Mouse (Mus musculus) heart, embryonic 11.5 days (tissue): ENCODE measurements at regions not wholly inside any gene's neighbourhood (a gene's known extent, or its start where the extent isn't known, plus 50 kb on each side); places are given as distances from the start of the nearest gene placed in this dataset.

Source experiments
- ATAC-seq: fragments of 200-750 bp; cut with Nextera tagmentation; replicated peaks from 2 replicates; pipeline ENCODE4 v1.8.0; 2017; ENCODE audit warnings: moderate library complexity; ENCODE audit not compliant: insufficient number of reproducible peaks, low FRiP score, low TSS enrichment
- H3K27ac ChIP-seq: fragments of 300-500 bp; sonication (generic); 2 replicates; pipeline ENCODE4 v1.5.1; 2014; ENCODE audit warnings: mild to moderate bottlenecking, low read depth, low read length
- H3K27me3 ChIP-seq: fragments of 300-500 bp; sonication (generic); 2 replicates; pipeline ENCODE4 v1.6.1; 2014; ENCODE audit warnings: mild to moderate bottlenecking, low read length, mixed read lengths; ENCODE audit not compliant: control insufficient read depth, insufficient read depth
- H3K36me3 ChIP-seq: fragments of 300-500 bp; sonication (generic); 2 replicates; pipeline ENCODE4 v1.6.1; 2014; ENCODE audit warnings: mild to moderate bottlenecking, low read length, moderate library complexity, mixed read lengths; ENCODE audit not compliant: control insufficient read depth, insufficient read depth
- H3K4me1 ChIP-seq: fragments of 300-500 bp; sonication (generic); 2 replicates; pipeline ENCODE4 v1.6.1; 2014; ENCODE audit warnings: low read length; ENCODE audit not compliant: control insufficient read depth, insufficient read depth
- H3K4me2 ChIP-seq: fragments of 300-500 bp; sonication (generic); 2 replicates; pipeline ENCODE4 v1.6.1; 2014; ENCODE audit warnings: mild to moderate bottlenecking, moderate library complexity
- H3K4me3 ChIP-seq: fragments of 300-500 bp; sonication (generic); 2 replicates; pipeline ENCODE4 v1.5.1; 2014; ENCODE audit warnings: low read depth, low read length
- H3K9ac ChIP-seq: fragments of 300-500 bp; sonication (generic); 2 replicates; pipeline ENCODE4 v1.6.1; 2014; ENCODE audit warnings: mild to moderate bottlenecking, low read depth, low read length, moderate library complexity
- H3K9me3 ChIP-seq: fragments of 300-500 bp; sonication (generic); replicated peaks from 2 replicates; pipeline ENCODE4 v1.6.1; 2016; ENCODE audit warnings: low read length; ENCODE audit not compliant: control insufficient read depth
- WGBS: fragments of 180-500 bp; shearing (Covaris S2); extraction: QIAGEN DNeasy Blood & Tissue Kit; methylation state at CpG from one replicate; pipeline ENCODE4 v1.1.7; 2014; ENCODE audit not compliant: insufficient replicate concordance; 5-methylcytosine and 5-hydroxymethylcytosine counted together

GRCm38 (mm10) chr14:25153573-25153972 lies 305.4 kb upstream of the Zmiz1 start:
- peaks cover 40% of the 10 kb centered on the region for H3K4me1 ChIP-seq
- 83% methylated on average over 4 of the region's 4 CpGs for WGBS
- H3K4me3 ChIP-seq: no peak overlapping the region
- no peaks in the 10 kb centered on the region for H3K27me3 ChIP-seq
- H3K36me3 ChIP-seq: no peaks in the 10 kb centered on the region
- H3K9me3 ChIP-seq: no peaks in the 10 kb centered on the region
- no peak overlapping the region for H3K27ac ChIP-seq
- no peak for ATAC-seq
- no peak overlapping the region for H3K9ac ChIP-seq
- no peak overlapping the region for H3K4me2 ChIP-seq

- Histone ChIP-seq H3K27me3 (no peaks in the 10 kb centered on the region), H3K27ac (peak overlapping the region; percentile 70; the same call in 1 of the 2 replicates), H3K4me3 (no peak overlapping the region), H3K4me1 (peaks cover 40% of the 10 kb centered on the region), H3K9ac (no peak overlapping the region), H3K4me2 (no peak overlapping the region), H3K9me3 (no peaks in the 10 kb centered on the region), H3K36me3 (no peaks in the 10 kb centered on the region)
- no peak for ATAC-seq
- WGBS: 27% methylated on average over 8 of the region's 8 CpGs
Measured at GRCm38 (mm10) chr14:25154180-25154579, 304.8 kb upstream of the Zmiz1 start.

- 54% methylated on average over 7 of the region's 7 CpGs for WGBS
- Histone ChIP-seq H3K27ac (peak overlapping the region; percentile 70), H3K4me2 (no peak overlapping the region), H3K27me3 (no peaks in the 10 kb centered on the region), H3K9ac (0 out of 2 replicates have a peak overlapping the region, but pooled peaks have one; percentile 39), H3K9me3 (no peaks in the 10 kb centered on the region), H3K4me1 (peaks cover 40% of the 10 kb centered on the region), H3K36me3 (no peaks in the 10 kb centered on the region), H3K4me3 (no peak overlapping the region)
- ATAC-seq: no peak
Measured at GRCm38 (mm10) chr14:25155008-25155783, 303.8 kb upstream of the Zmiz1 start.

- Histone ChIP-seq H3K4me1 (peaks cover 35% of the 10 kb centered on the region), H3K4me2 (peak overlapping the region; percentile 12; the same call in 1 of the 2 replicates), H3K27me3 (no peaks in the 10 kb centered on the region), H3K9ac (no peak overlapping the region), H3K27ac (peak overlapping the region; percentile 70), H3K36me3 (no peaks in the 10 kb centered on the region), H3K9me3 (no peaks in the 10 kb centered on the region), H3K4me3 (no peak overlapping the region)
- no peak; the same call in 1 of the 2 replicates for ATAC-seq
- WGBS: 33% methylated on average over 9 of the region's 9 CpGs
Measured at GRCm38 (mm10) chr14:25156171-25156570, 302.8 kb upstream of the Zmiz1 start.

- Histone ChIP-seq H3K9me3 (no peaks in the 10 kb centered on the region), H3K36me3 (no peaks in the 10 kb centered on the region), H3K27ac (no peak overlapping the region), H3K27me3 (no peaks in the 10 kb centered on the region), H3K4me2 (no peak overlapping the region), H3K4me1 (peaks cover 7% of the 10 kb centered on the region), H3K9ac (no peak overlapping the region), H3K4me3 (no peak overlapping the region)
- ATAC-seq: no peak
- 74% methylated on average over 8 of the region's 8 CpGs for WGBS
Measured at GRCm38 (mm10) chr14:25161684-25162321, 297.2 kb upstream of the Zmiz1 start.

GRCm38 (mm10) chr14:25166217-25166616 lies 292.8 kb upstream of the Zmiz1 start:
- no peak for ATAC-seq
- WGBS: 26% methylated on average over 1 of the region's 1 CpGs
- no peaks in the 10 kb centered on the region for H3K9me3 ChIP-seq
- no peaks in the 10 kb centered on the region for H3K27me3 ChIP-seq
- H3K4me2 ChIP-seq: no peak overlapping the region
- H3K36me3 ChIP-seq: no peaks in the 10 kb centered on the region
- no peak overlapping the region for H3K9ac ChIP-seq
- no peak overlapping the region for H3K4me3 ChIP-seq
- no peak overlapping the region for H3K27ac ChIP-seq
- peaks cover 20% of the 10 kb centered on the region for H3K4me1 ChIP-seq

- no peak overlapping the region for H3K4me3 ChIP-seq
- WGBS: 32% methylated on average over 4 of the region's 4 CpGs
- H3K36me3 ChIP-seq: no peaks in the 10 kb centered on the region
- no peak for ATAC-seq
- H3K27me3 ChIP-seq: no peaks in the 10 kb centered on the region
- H3K4me2 ChIP-seq: no peak overlapping the region
- no peaks in the 10 kb centered on the region for H3K9me3 ChIP-seq
- H3K4me1 ChIP-seq: peaks cover 20% of the 10 kb centered on the region
- H3K27ac ChIP-seq: peak overlapping the region; percentile 60; the same call in 1 of the 2 replicates
- H3K9ac ChIP-seq: 0 out of 2 replicates have a peak overlapping the region, but pooled peaks have one; percentile 24
Measured at GRCm38 (mm10) chr14:25167604-25168003, 291.4 kb upstream of the Zmiz1 start.

- Histone ChIP-seq H3K9ac (no peak overlapping the region), H3K9me3 (no peaks in the 10 kb centered on the region), H3K4me3 (no peak overlapping the region), H3K4me2 (no peak overlapping the region), H3K4me1 (peaks cover 20% of the 10 kb centered on the region), H3K27me3 (no peaks in the 10 kb centered on the region), H3K27ac (0 out of 2 replicates have a peak overlapping the region, but pooled peaks have one; percentile 60), H3K36me3 (no peaks in the 10 kb centered on the region)
- WGBS: 49% methylated on average over 5 of the region's 5 CpGs
- no peak for ATAC-seq
Measured at GRCm38 (mm10) chr14:25168310-25168709, 290.7 kb upstream of the Zmiz1 start.
